11 mouse cellular contexts compared by ENCODE assay signal in the genomic region with DNA sequence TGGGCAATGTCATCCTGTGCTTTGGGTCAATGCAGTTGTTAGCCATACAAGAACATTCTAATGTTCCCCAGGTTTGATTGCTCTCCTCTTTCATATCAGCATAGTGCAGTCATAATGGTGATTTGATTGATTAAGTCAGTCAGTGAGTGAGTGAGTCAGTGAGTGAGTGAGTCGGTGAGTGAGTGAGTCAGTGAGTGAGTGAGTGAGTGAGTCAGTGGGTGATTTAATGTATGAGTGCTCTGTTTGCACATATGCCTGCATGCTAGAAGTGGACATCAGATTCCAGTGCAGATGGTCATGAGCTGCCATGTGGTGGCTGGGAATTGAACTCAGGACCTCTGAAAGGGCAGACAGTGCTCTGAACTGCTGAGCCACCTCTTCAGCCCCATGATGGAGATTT. TPM values are rescaled to one million over a fixed set of nuclear protein-coding genes. Genes with fewer than 3 reads are reported as not detected.
"Had no signal": no experiment of that assay in that cellular context is flagged by ENCODE, and none has a peak within 500 bp of the region (broad histone marks: within the 10 kb centered on the region; RNA-seq: fewer than 3 reads in every experiment).

No protein-coding gene starts in this region.

- DNase-seq: liver, postnatal 0 days; lung, adult 2 months; lung, postnatal 4 days; midbrain, embryonic 14.5 days; retina, postnatal 1 day; right cerebral cortex, postnatal 14 days; thymus, adult 2 months; thymus, postnatal 25 days; thymus, postnatal 4 days had no signal

RNA-seq across cellular contexts. Expression of gene AI593442, which starts 43.0 kb away (rescaled TPM):
- total RNA-seq: megakaryocyte, adult 5-6 weeks; megakaryocyte-erythroid progenitor cell, adult 5-6 weeks had no signal
